Mouse (Mus musculus): ENCODE data around the gene Gm42417. TPM values are rescaled to one million over a fixed set of nuclear protein-coding genes. Genes with fewer than 3 reads are reported as not detected.
A peak's percentile ranks its signal among the peaks of the same experiment; 100 is the strongest.

Gene Gm42417
- total and polyA plus RNA-seq, 2 experiments from 2014 or later = not detected

GRCm38 (mm10) chr1:36547981-36548598, 8.9 kb upstream of the Gm42417 start:
- Histone ChIP-seq H3K36me3 (ENCODE audit: insufficient read depth, low read length) (peaks cover 45% of the 10 kb centered on the region), H3K4me2 (ENCODE audit: low read depth, low read length) (no peak overlapping the region), H3K27ac (peak overlapping the region; percentile 52), H3K9ac (replicated peaks; ENCODE audit: low read length) (no peak overlapping the region), H3K4me3 (ENCODE audit: low read length) (no peak overlapping the region), H3K9me3 (ENCODE audit: low read length) (no peaks in the 10 kb centered on the region), H3K4me1 (ENCODE audit: insufficient read depth, low read length) (peaks cover 13% of the 10 kb centered on the region), H3K27me3 (ENCODE audit: insufficient read depth, low read length) (no peaks in the 10 kb centered on the region)
- DNase-seq (ENCODE audit: low spot score) (peak; percentile 38), ATAC-seq (no peak)
- TF ChIP-seq CTCF (IDR thresholded peaks at IDR 0.05; ENCODE audit: low read depth) = no peak
- 30% methylated on average over 9 of the region's 9 CpGs for WGBS

- peak; percentile 100 for TF ChIP-seq CTCF (IDR thresholded peaks at IDR 0.05; ENCODE audit: low read depth)
- Histone ChIP-seq H3K9me3 (ENCODE audit: low read length) (no peaks in the 10 kb centered on the region), H3K9ac (replicated peaks; ENCODE audit: low read length) (peak within 1 kb of the TSS; percentile 72), H3K36me3 (ENCODE audit: insufficient read depth, low read length) (peaks cover 38% of the 10 kb centered on the region), H3K4me3 (ENCODE audit: low read length) (peak within 1 kb of the TSS; percentile 52), H3K4me2 (ENCODE audit: low read depth, low read length) (peak within 1 kb of the TSS; percentile 64), H3K27me3 (ENCODE audit: insufficient read depth, low read length) (no peaks in the 10 kb centered on the region), H3K4me1 (ENCODE audit: insufficient read depth, low read length) (peaks cover 13% of the 10 kb centered on the region), H3K27ac (peak within 1 kb of the TSS; percentile 70)
- under 1% methylated on average over 43 of the region's 43 CpGs for WGBS
- ATAC-seq (peak; percentile 97), DNase-seq (ENCODE audit: low spot score) (peak; percentile 99)
These were observed 7.8 kb upstream of the Gm42417 start, which contains the start of gene Ankrd39 for GRCm38 (mm10) chr1:36546888-36547471. Gene Ankrd39, minus strand, starts transcription at chr1:36547445.

GRCm38 (mm10) chr1:36545845-36546600, 6.8 kb upstream of the Gm42417 start:
- no peaks in the 10 kb centered on the region for H3K9me3 ChIP-seq (ENCODE audit: low read length)
- ATAC-seq (no peak), DNase-seq (ENCODE audit: low spot score) (no peak)
- peak overlapping the region; percentile 72; the same call in 1 of the 2 replicates for H3K9ac ChIP-seq (replicated peaks; ENCODE audit: low read length)
- peak; percentile 37; the same call in 1 of the 2 replicates for TF ChIP-seq CTCF (IDR thresholded peaks at IDR 0.05; ENCODE audit: low read depth)
- H3K4me1 ChIP-seq (ENCODE audit: insufficient read depth, low read length) = peaks cover 13% of the 10 kb centered on the region
- H3K4me3 ChIP-seq (ENCODE audit: low read length) = peak overlapping the region; percentile 52
- H3K36me3 ChIP-seq (ENCODE audit: insufficient read depth, low read length) = peaks cover 28% of the 10 kb centered on the region
- WGBS = 64% methylated on average over 19 of the region's 19 CpGs
- H3K27ac ChIP-seq = 0 out of 2 replicates have a peak overlapping the region, but pooled peaks have one; percentile 70
- no peaks in the 10 kb centered on the region for H3K27me3 ChIP-seq (ENCODE audit: insufficient read depth, low read length)
- peak overlapping the region; percentile 64 for H3K4me2 ChIP-seq (ENCODE audit: low read depth, low read length)

- peaks cover 13% of the 10 kb centered on the region for H3K4me1 ChIP-seq (ENCODE audit: insufficient read depth, low read length)
- H3K9me3 ChIP-seq (ENCODE audit: low read length) = no peaks in the 10 kb centered on the region
- no peak overlapping the region for H3K9ac ChIP-seq (replicated peaks; ENCODE audit: low read length)
- WGBS = 83% methylated on average over 2 of the region's 2 CpGs
- H3K4me3 ChIP-seq (ENCODE audit: low read length) = no peak overlapping the region
- no peak overlapping the region for H3K4me2 ChIP-seq (ENCODE audit: low read depth, low read length)
- TF ChIP-seq CTCF (IDR thresholded peaks at IDR 0.05; ENCODE audit: low read depth) = no peak
- no peak overlapping the region for H3K27ac ChIP-seq
- no peak for DNase-seq (ENCODE audit: low spot score)
- ATAC-seq = no peak
- H3K27me3 ChIP-seq (ENCODE audit: insufficient read depth, low read length) = no peaks in the 10 kb centered on the region
- peaks cover 26% of the 10 kb centered on the region for H3K36me3 ChIP-seq (ENCODE audit: insufficient read depth, low read length)
These were observed 6.2 kb upstream of the Gm42417 start for GRCm38 (mm10) chr1:36545382-36545781.

- Histone ChIP-seq H3K4me1 (ENCODE audit: insufficient read depth, low read length) (peaks cover 13% of the 10 kb centered on the region), H3K4me2 (ENCODE audit: low read depth, low read length) (no peak overlapping the region), H3K9me3 (ENCODE audit: low read length) (no peaks in the 10 kb centered on the region), H3K27me3 (ENCODE audit: insufficient read depth, low read length) (no peaks in the 10 kb centered on the region), H3K27ac (no peak overlapping the region), H3K36me3 (ENCODE audit: insufficient read depth, low read length) (peaks cover 21% of the 10 kb centered on the region; the same call in 1 of the 2 replicates), H3K9ac (replicated peaks; ENCODE audit: low read length) (no peak overlapping the region), H3K4me3 (ENCODE audit: low read length) (no peak overlapping the region)
- no peak for DNase-seq (ENCODE audit: low spot score)
- no peak for TF ChIP-seq CTCF (IDR thresholded peaks at IDR 0.05; ENCODE audit: low read depth)
- 90% methylated on average over 9 of the region's 9 CpGs for WGBS
- no peak for ATAC-seq
These were observed 3.7 kb upstream of the Gm42417 start for GRCm38 (mm10) chr1:36542925-36543324.

GRCm38 (mm10) chr1:36541844-36542243, 2.6 kb upstream of the Gm42417 start:
- Histone ChIP-seq H3K4me2 (ENCODE audit: low read depth, low read length) (no peak overlapping the region), H3K4me1 (ENCODE audit: insufficient read depth, low read length) (peaks cover 7% of the 10 kb centered on the region; the same call in 1 of the 2 replicates), H3K27ac (no peak overlapping the region), H3K9ac (replicated peaks; ENCODE audit: low read length) (no peak overlapping the region), H3K27me3 (ENCODE audit: insufficient read depth, low read length) (no peaks in the 10 kb centered on the region), H3K36me3 (ENCODE audit: insufficient read depth, low read length) (peaks cover 24% of the 10 kb centered on the region; the same call in 1 of the 2 replicates), H3K9me3 (ENCODE audit: low read length) (no peaks in the 10 kb centered on the region), H3K4me3 (ENCODE audit: low read length) (no peak overlapping the region)
- 69% methylated on average over 16 of the region's 16 CpGs for WGBS
- DNase-seq (ENCODE audit: low spot score) = no peak
- ATAC-seq = no peak
- no peak for TF ChIP-seq CTCF (IDR thresholded peaks at IDR 0.05; ENCODE audit: low read depth)
